Mouse (Mus musculus): ENCODE results near the gene Mphosph9. TPM values are rescaled to one million over a fixed set of nuclear protein-coding genes. Genes with fewer than 3 reads are reported as not detected.
A peak's percentile ranks its signal among the peaks of the same experiment; 100 is the strongest.

Mphosph9 gene
- polyA plus RNA-seq, 2 experiments from 2014 or later = 16.8 to 18.6 TPM

- ATAC-seq = no peak
These were observed 116.1 kb downstream of the Mphosph9 start for GRCm38 (mm10) chr5:124211669-124212068.

GRCm38 (mm10) chr5:124211234-124211633 is 116.5 kb downstream of the Mphosph9 start:
- no peak for ATAC-seq

DNA sequence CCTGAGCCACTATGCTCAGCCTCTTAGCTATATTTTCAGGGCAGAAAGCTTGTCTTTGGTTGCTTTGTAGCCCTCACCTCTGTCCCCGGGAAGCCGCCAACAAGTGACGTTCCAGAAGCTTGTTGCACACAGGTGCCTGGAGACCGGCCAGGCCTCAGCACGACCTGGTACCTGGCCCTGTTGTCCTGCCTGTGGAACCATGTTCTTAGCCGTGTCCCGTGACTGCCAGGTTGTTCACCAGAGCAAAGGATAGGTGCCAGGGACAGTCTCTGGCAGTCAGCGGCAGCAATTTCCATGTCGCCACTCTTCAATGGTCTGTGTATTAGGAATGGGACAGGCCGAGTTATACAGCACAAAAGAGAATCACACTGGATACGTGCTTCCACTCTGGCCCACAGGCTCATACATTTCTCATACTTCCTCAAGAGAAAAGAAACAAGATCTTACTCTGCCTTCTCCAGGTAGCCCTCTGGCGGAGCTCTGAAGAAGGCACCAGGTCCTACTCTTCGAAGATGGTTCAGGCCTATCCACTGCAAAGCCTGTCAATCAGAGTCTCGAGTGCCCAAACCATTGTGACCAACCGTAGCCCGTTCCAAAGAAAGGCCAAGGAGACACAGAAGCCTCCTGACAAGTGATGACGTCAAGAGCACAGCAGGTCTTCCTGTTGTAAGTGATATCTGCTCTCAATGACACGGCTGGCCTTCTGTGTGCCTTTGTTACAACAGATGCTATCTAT is 117.3 kb downstream of the Mphosph9 start:
- ATAC-seq = peak; percentile 27

DNA sequence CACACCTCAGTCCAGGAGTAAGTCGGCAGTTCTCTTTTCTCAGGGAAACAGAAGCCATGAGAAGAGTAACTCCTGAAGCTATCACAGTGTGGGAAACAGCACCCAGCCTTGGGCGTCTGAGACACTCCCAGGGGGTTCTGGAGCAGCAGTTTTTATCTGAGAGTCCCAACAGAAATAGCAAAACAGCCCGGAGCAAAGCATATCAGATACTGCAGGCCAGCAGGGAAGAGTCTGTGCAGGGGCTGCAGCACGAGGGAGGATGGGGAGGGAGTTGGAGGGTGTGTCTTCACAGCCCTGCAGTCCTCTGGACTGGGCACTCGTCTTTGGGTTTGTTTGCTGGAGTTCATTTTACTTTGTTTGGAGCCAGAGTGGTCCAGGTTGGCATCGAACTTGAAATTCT is 117.9 kb downstream of the Mphosph9 start:
- ATAC-seq = no peak

GRCm38 (mm10) chr5:124208030-124208429 is 119.7 kb downstream of the Mphosph9 start:
- ATAC-seq = no peak

DNA sequence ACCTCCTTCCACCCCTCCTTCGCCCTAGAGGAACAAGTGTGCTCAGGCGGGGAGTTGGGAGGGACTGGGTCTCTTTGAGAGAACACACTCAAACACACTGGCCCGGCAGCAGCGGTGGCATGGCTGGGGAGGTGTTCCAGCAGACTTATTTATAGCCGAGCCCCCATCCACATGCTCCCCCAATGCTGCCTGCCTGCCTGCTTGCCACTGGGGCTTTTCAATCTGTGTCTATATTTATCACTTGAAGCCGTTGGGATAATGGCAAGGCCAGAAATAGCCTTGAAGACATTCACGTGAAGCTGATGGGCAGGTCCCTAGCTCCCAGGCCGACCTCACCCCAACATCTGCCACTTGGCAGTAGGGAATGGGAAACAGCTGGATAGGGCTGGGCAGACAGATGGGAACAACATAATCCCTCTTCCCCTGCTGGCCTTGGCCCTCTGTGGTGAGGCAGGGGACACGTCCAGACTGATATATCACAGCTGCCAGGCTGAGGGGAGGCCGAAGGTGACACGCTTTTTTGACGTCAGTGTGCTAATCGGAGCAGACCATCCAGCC is 121.2 kb downstream of the Mphosph9 start:
- ATAC-seq = no peak

DNA sequence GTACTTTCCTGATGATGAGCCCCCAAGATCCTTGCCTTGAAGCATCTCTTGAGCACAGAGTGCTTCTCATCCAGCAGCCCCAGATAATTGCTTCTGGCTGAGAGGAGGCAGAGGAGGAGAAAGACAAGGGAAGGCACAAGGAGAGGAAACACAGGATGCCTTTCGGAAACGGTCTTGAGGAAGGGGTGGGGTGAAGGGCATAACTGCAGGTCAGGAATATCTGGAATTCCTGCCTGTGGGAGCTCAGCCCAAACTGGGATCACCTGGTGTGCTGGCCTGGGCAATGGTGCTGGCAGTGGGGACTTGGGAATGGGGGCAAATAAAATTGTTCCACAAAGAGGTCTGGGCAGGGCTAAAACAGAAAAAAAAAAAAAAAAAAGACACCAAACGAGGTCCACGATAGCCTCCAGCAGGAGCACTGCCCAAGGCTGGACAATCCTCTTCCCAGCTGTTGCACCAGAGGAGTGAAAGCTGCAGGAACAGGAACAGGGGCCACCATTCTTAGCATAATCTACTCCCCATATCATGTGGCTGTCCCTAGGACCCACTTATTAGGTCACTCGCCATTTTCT is 121.9 kb downstream of the Mphosph9 start:
- no peak for ATAC-seq

GRCm38 (mm10) chr5:124205211-124205610 is 122.6 kb downstream of the Mphosph9 start:
- ATAC-seq = no peak

GRCm38 (mm10) chr5:124204127-124204794 is 123.5 kb downstream of the Mphosph9 start:
- ATAC-seq = no peak

DNA sequence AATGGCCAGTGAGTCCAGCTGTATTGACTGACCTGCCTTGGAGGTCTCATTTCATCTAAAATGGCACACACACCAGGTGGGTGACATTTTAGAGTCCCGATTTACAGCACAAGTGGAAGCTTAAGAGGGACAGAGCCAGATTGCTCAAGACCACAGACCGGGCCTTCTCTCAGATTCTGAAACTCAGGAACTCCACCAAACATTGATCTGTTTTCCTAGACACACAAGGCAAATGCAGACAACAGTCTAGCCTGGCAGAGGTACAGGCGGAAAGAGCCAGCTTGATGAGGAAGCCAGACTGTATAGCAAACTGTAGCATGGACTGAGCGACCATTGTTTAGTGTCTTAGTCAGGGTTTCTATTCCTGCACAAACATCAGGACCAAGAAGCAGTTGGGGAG is 124.5 kb downstream of the Mphosph9 start:
- no peak for ATAC-seq

DNA sequence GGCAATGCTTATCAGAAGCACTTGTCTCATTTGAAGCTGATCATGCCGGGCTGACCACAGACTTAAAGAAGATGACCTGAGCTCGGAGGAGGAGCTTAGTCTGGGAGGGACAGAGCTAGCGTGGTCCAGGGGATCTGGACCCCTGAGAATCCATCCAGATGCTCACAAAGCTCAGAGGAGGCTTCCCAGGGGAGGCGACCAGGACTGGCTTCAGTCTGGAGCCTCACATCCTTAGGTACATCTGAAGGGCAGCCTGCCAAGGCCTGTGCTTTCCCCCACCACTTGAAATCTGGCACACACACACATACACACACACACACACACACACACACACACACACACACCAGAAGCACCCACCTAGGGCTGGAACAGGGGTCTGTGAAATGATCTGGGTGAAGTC is 125.7 kb downstream of the Mphosph9 start:
- no peak for ATAC-seq

- ATAC-seq = no peak
These were observed 126.2 kb downstream of the Mphosph9 start for GRCm38 (mm10) chr5:124201564-124201963.

Other genes with a start within 250 kb of the Mphosph9 start
- gene Abcb9, start 232.2 kb downstream of the Mphosph9 start, polyA plus RNA-seq (2017; shearing (Covaris generic)) = 10 to 100 TPM; 16.1 to 16.6 TPM
- gene Ogfod2, start 215.7 kb downstream of the Mphosph9 start, polyA plus RNA-seq (2017; shearing (Covaris generic)) = 10 to 100 TPM; 25.6 to 51.6 TPM
- gene Arl6ip4, start 211.9 kb downstream of the Mphosph9 start, polyA plus RNA-seq (2017; shearing (Covaris generic)) = 10 to 100 TPM; 48.7 to 61.0 TPM
- 10 to 100 TPM in 1 of 2 experiments, 1 to 10 TPM in 1; 9.3 to 11.5 TPM for gene Pitpnm2, start 78.2 kb downstream of the Mphosph9 start, polyA plus RNA-seq (2017; shearing (Covaris generic))
- gene 2810006K23Rik, start 117 bp upstream of the Mphosph9 start, polyA plus RNA-seq (2017; shearing (Covaris generic)) = 10 to 100 TPM; 12.0 to 16.5 TPM
- gene Cdk2ap1, start 35.1 kb upstream of the Mphosph9 start, polyA plus RNA-seq (2017; shearing (Covaris generic)) = 10 to 100 TPM; 10.1 to 13.1 TPM
- 100 to 1,000 TPM; 163 to 182 TPM for gene Sbno1, start 98.0 kb upstream of the Mphosph9 start, polyA plus RNA-seq (2017; shearing (Covaris generic))
- gene Kmt5a, start 112.0 kb upstream of the Mphosph9 start, polyA plus RNA-seq (2017; shearing (Covaris generic)) = 10 to 100 TPM; 19.8 to 19.9 TPM
- 10 to 100 TPM; 51.3 to 54.0 TPM for gene Rilpl2, start 150.4 kb upstream of the Mphosph9 start, polyA plus RNA-seq (2017; shearing (Covaris generic))
- gene Snrnp35, start 155.2 kb upstream of the Mphosph9 start, polyA plus RNA-seq (2017; shearing (Covaris generic)) = 10 to 100 TPM in 1 of 2 experiments, 1 to 10 TPM in 1; 4.7 to 14.2 TPM
- 1 to 10 TPM in 1 of 2 experiments, under 1 TPM in 1; 0.62 to 1.1 TPM for gene Rilpl1, start 203.4 kb upstream of the Mphosph9 start, polyA plus RNA-seq (2017; shearing (Covaris generic))
- gene Tmed2, start 212.7 kb upstream of the Mphosph9 start, polyA plus RNA-seq (2017; shearing (Covaris generic)) = 10 to 100 TPM; 35.7 to 51.2 TPM
- gene Ddx55, start 224.9 kb upstream of the Mphosph9 start, polyA plus RNA-seq (2017; shearing (Covaris generic)) = 10 to 100 TPM; 17.2 to 22.9 TPM

Data from CD4-positive, CD25-positive, alpha-beta regulatory T cell, adult 4 months (primary cell).